Mouse (Mus musculus) liver, embryonic 12.5 days (tissue): ENCODE data around the gene Rxfp2. TPM values are rescaled to one million over a fixed set of nuclear protein-coding genes. Genes with fewer than 3 reads are reported as not detected.

Source experiments
- ATAC-seq: fragments of 200-750 bp; cut with Nextera tagmentation; 2 replicates; pipeline ENCODE4 v1.8.0; 2017; ENCODE audit warnings: moderate number of reproducible peaks, mild to moderate bottlenecking, moderate library complexity
- H3K27ac ChIP-seq: fragments of 300-500 bp; sonication (generic); 2 replicates; pipeline ENCODE4 v1.5.1; 2016; ENCODE audit warnings: mild to moderate bottlenecking
- H3K27me3 ChIP-seq: fragments of 300-500 bp; sonication (generic); replicated peaks from 2 replicates; pipeline ENCODE4 v1.6.1; 2016; ENCODE audit warnings: mild to moderate bottlenecking, moderate library complexity
- H3K36me3 ChIP-seq: fragments of 300-500 bp; sonication (generic); 2 replicates; pipeline ENCODE4 v1.6.1; 2016; ENCODE audit warnings: mild to moderate bottlenecking, moderate library complexity
- H3K4me1 ChIP-seq: fragments of 300-500 bp; sonication (generic); 2 replicates; pipeline ENCODE4 v1.6.1; 2016
- H3K4me2 ChIP-seq: fragments of 300-500 bp; sonication (generic); 2 replicates; pipeline ENCODE4 v1.6.1; 2016; ENCODE audit warnings: mild to moderate bottlenecking, moderate library complexity
- H3K4me3 ChIP-seq: fragments of 300-500 bp; sonication (generic); 2 replicates; pipeline ENCODE4 v1.5.1; 2016; ENCODE audit warnings: mild to moderate bottlenecking, moderate library complexity
- H3K9ac ChIP-seq: fragments of 300-500 bp; sonication (generic); 2 replicates; pipeline ENCODE4 v1.6.1; 2016; ENCODE audit warnings: mild to moderate bottlenecking, moderate library complexity
- H3K9me3 ChIP-seq: fragments of 300-500 bp; sonication (generic); replicated peaks from 2 replicates; pipeline ENCODE4 v1.6.1; 2016; ENCODE audit warnings: mild to moderate bottlenecking, moderate library complexity
- WGBS: fragments of 180-500 bp; shearing (Covaris S2); methylation state at CpG from one replicate; pipeline ENCODE4 v1.1.7; 2016; ENCODE audit not compliant: insufficient replicate concordance; 5-methylcytosine and 5-hydroxymethylcytosine counted together
- polyA plus RNA-seq: library from polyadenylated mRNA; unstranded; fragments of >200 nt; fragmentation: Nextera tagmentation; extraction: Ambion mirVana; gene quantifications from 2 replicates; pipeline ENCODE4 v1.2.1, GENCODE M21; 2016

Gene Rxfp2
- polyA plus RNA-seq, 1 experiment from 2014 or later: 0.11 TPM

GRCm38 (mm10) chr5:150082696-150083095, 64.2 kb downstream of the Rxfp2 start:
- Histone ChIP-seq H3K27ac (no peak overlapping the region), H3K9ac (no peak overlapping the region), H3K4me1 (no peaks in the 10 kb centered on the region), H3K4me2 (no peak overlapping the region), H3K36me3 (no peaks in the 10 kb centered on the region), H3K9me3 (no peaks in the 10 kb centered on the region), H3K27me3 (no peaks in the 10 kb centered on the region), H3K4me3 (no peak overlapping the region)
- no peak for ATAC-seq
- WGBS: 60% methylated on average over 14 of the region's 14 CpGs

GRCm38 (mm10) chr5:150083190-150083589, 64.7 kb downstream of the Rxfp2 start:
- WGBS: 46% methylated on average over 5 of the region's 5 CpGs
- Histone ChIP-seq H3K36me3 (no peaks in the 10 kb centered on the region), H3K4me1 (no peaks in the 10 kb centered on the region), H3K9ac (no peak overlapping the region), H3K4me3 (no peak overlapping the region), H3K27ac (no peak overlapping the region), H3K9me3 (no peaks in the 10 kb centered on the region), H3K27me3 (no peaks in the 10 kb centered on the region), H3K4me2 (no peak overlapping the region)
- ATAC-seq: no peak

- H3K4me3 ChIP-seq: no peak overlapping the region
- H3K9ac ChIP-seq: no peak overlapping the region
- H3K4me2 ChIP-seq: no peak overlapping the region
- H3K9me3 ChIP-seq: no peaks in the 10 kb centered on the region
- H3K27ac ChIP-seq: no peak overlapping the region
- no peaks in the 10 kb centered on the region for H3K36me3 ChIP-seq
- no peaks in the 10 kb centered on the region; the same call in 1 of the 2 replicates for H3K27me3 ChIP-seq
- no peak for ATAC-seq
- H3K4me1 ChIP-seq: no peaks in the 10 kb centered on the region
- WGBS: 10% methylated on average over 6 of the region's 6 CpGs
These were observed 79.1 kb downstream of the Rxfp2 start for GRCm38 (mm10) chr5:150097620-150098019.

GRCm38 (mm10) chr5:150098754-150099153, 80.3 kb downstream of the Rxfp2 start:
- Histone ChIP-seq H3K9me3 (no peaks in the 10 kb centered on the region), H3K27me3 (no peaks in the 10 kb centered on the region; the same call in 1 of the 2 replicates), H3K4me1 (no peaks in the 10 kb centered on the region), H3K9ac (no peak overlapping the region), H3K27ac (no peak overlapping the region), H3K4me3 (no peak overlapping the region), H3K36me3 (no peaks in the 10 kb centered on the region), H3K4me2 (no peak overlapping the region)
- 81% methylated on average over 12 of the region's 12 CpGs for WGBS
- no peak for ATAC-seq

GRCm38 (mm10) chr5:150101789-150102188, 83.3 kb downstream of the Rxfp2 start:
- no peaks in the 10 kb centered on the region; the same call in 1 of the 2 replicates for H3K27me3 ChIP-seq
- no peak overlapping the region for H3K4me3 ChIP-seq
- no peaks in the 10 kb centered on the region for H3K4me1 ChIP-seq
- H3K9ac ChIP-seq: no peak overlapping the region
- H3K36me3 ChIP-seq: no peaks in the 10 kb centered on the region
- no peaks in the 10 kb centered on the region for H3K9me3 ChIP-seq
- no peak overlapping the region for H3K27ac ChIP-seq
- WGBS: 67% methylated on average over 11 of the region's 11 CpGs
- no peak for ATAC-seq
- no peak overlapping the region for H3K4me2 ChIP-seq

- H3K9me3 ChIP-seq: no peaks in the 10 kb centered on the region
- no peak overlapping the region for H3K4me2 ChIP-seq
- H3K27ac ChIP-seq: no peak overlapping the region
- no peaks in the 10 kb centered on the region for H3K27me3 ChIP-seq
- H3K4me3 ChIP-seq: no peak overlapping the region
- H3K36me3 ChIP-seq: no peaks in the 10 kb centered on the region
- H3K9ac ChIP-seq: no peak overlapping the region
- no peak for ATAC-seq
- WGBS: 61% methylated on average over 7 of the region's 7 CpGs
- no peaks in the 10 kb centered on the region for H3K4me1 ChIP-seq
These were observed 87.9 kb downstream of the Rxfp2 start for GRCm38 (mm10) chr5:150106358-150106757.

GRCm38 (mm10) chr5:150111236-150111635, 92.8 kb downstream of the Rxfp2 start:
- ATAC-seq: no peak
- H3K4me1 ChIP-seq: peaks cover 13% of the 10 kb centered on the region
- no peak overlapping the region for H3K4me3 ChIP-seq
- H3K27ac ChIP-seq: no peak overlapping the region
- no peak overlapping the region for H3K4me2 ChIP-seq
- no peaks in the 10 kb centered on the region for H3K9me3 ChIP-seq
- WGBS: 45% methylated on average over 8 of the region's 8 CpGs
- H3K9ac ChIP-seq: no peak overlapping the region
- H3K27me3 ChIP-seq: no peaks in the 10 kb centered on the region
- no peaks in the 10 kb centered on the region for H3K36me3 ChIP-seq

GRCm38 (mm10) chr5:150114007-150114406, 95.5 kb downstream of the Rxfp2 start:
- no peaks in the 10 kb centered on the region for H3K36me3 ChIP-seq
- H3K9ac ChIP-seq: no peak overlapping the region
- 52% methylated on average over 7 of the region's 7 CpGs for WGBS
- H3K27me3 ChIP-seq: no peaks in the 10 kb centered on the region
- H3K9me3 ChIP-seq: peaks cover 6% of the 10 kb centered on the region; the same call in 1 of the 2 replicates
- H3K4me1 ChIP-seq: peaks cover 21% of the 10 kb centered on the region
- no peak overlapping the region for H3K27ac ChIP-seq
- no peak overlapping the region for H3K4me3 ChIP-seq
- ATAC-seq: no peak
- no peak overlapping the region for H3K4me2 ChIP-seq

GRCm38 (mm10) chr5:150114778-150115177, 96.3 kb downstream of the Rxfp2 start:
- Histone ChIP-seq H3K4me3 (no peak overlapping the region), H3K27me3 (peaks cover 6% of the 10 kb centered on the region; the same call in 1 of the 2 replicates), H3K27ac (no peak overlapping the region), H3K9me3 (peaks cover 6% of the 10 kb centered on the region; the same call in 1 of the 2 replicates), H3K4me2 (no peak overlapping the region), H3K4me1 (peaks cover 27% of the 10 kb centered on the region), H3K36me3 (no peaks in the 10 kb centered on the region), H3K9ac (no peak overlapping the region)
- 77% methylated on average over 4 of the region's 4 CpGs for WGBS
- ATAC-seq: no peak

GRCm38 (mm10) chr5:150115271-150116092, 97.0 kb downstream of the Rxfp2 start:
- peaks cover 6% of the 10 kb centered on the region; the same call in 1 of the 2 replicates for H3K27me3 ChIP-seq
- peak overlapping the region; percentile 13; the same call in 1 of the 2 replicates for H3K4me3 ChIP-seq
- H3K27ac ChIP-seq: 0 out of 2 replicates have a peak overlapping the region, but pooled peaks have one; percentile 20
- peak overlapping the region; percentile 48 for H3K4me2 ChIP-seq
- peaks cover 6% of the 10 kb centered on the region; the same call in 1 of the 2 replicates for H3K9me3 ChIP-seq
- ATAC-seq: no peak
- peaks cover 27% of the 10 kb centered on the region for H3K4me1 ChIP-seq
- 42% methylated on average over 16 of the region's 16 CpGs for WGBS
- no peaks in the 10 kb centered on the region for H3K36me3 ChIP-seq
- H3K9ac ChIP-seq: peak overlapping the region; percentile 41

- WGBS: 69% methylated on average over 9 of the region's 9 CpGs
- no peak overlapping the region for H3K4me3 ChIP-seq
These were observed 97.9 kb downstream of the Rxfp2 start for GRCm38 (mm10) chr5:150116216-150116905.

GRCm38 (mm10) chr5:150116906-150117216, 98.4 kb downstream of the Rxfp2 start:
- Histone ChIP-seq H3K27me3 (peaks cover 6% of the 10 kb centered on the region; the same call in 1 of the 2 replicates), H3K4me2 (no peak overlapping the region), H3K9ac (no peak overlapping the region), H3K4me3 (no peak overlapping the region), H3K9me3 (peaks cover 6% of the 10 kb centered on the region; the same call in 1 of the 2 replicates), H3K36me3 (no peaks in the 10 kb centered on the region), H3K27ac (no peak overlapping the region), H3K4me1 (peaks cover 27% of the 10 kb centered on the region)
- WGBS: 81% methylated on average over 6 of the region's 6 CpGs
- no peak for ATAC-seq

More at GRCm38 (mm10) chr5:150116216-150116905, 97.9 kb downstream of the Rxfp2 start:
- ATAC-seq: no peak
- H3K27ac ChIP-seq: no peak overlapping the region
- no peak overlapping the region for H3K9ac ChIP-seq
- H3K9me3 ChIP-seq: peaks cover 6% of the 10 kb centered on the region; the same call in 1 of the 2 replicates
- no peak overlapping the region for H3K4me2 ChIP-seq
- peaks cover 6% of the 10 kb centered on the region; the same call in 1 of the 2 replicates for H3K27me3 ChIP-seq
- no peaks in the 10 kb centered on the region for H3K36me3 ChIP-seq
- H3K4me1 ChIP-seq: peaks cover 27% of the 10 kb centered on the region
